Mouse (Mus musculus) intestine, embryonic 16.5 days (tissue): Measurements from ENCODE around the gene Ptf1a. TPM values are rescaled to one million over a fixed set of nuclear protein-coding genes. Genes with fewer than 3 reads are reported as not detected.

ENCODE experiments used
- ATAC-seq: fragments of 200-750 bp; cut with Nextera tagmentation; 2 replicates; pipeline ENCODE4 v1.8.0; 2017; ENCODE audit warnings: moderate TSS enrichment, moderate library complexity
- H3K27ac ChIP-seq: fragments of 300-500 bp; sonication (generic); 2 replicates; pipeline ENCODE4 v1.5.1; 2014; ENCODE audit warnings: mild to moderate bottlenecking, low read length
- H3K27me3 ChIP-seq: fragments of 300-500 bp; sonication (generic); replicated peaks from 2 replicates; pipeline ENCODE4 v1.6.1; 2014; ENCODE audit warnings: low read length, control low read depth, mixed read lengths; ENCODE audit not compliant: control insufficient read depth, insufficient read depth
- H3K36me3 ChIP-seq: fragments of 300-500 bp; sonication (generic); 2 replicates; pipeline ENCODE4 v1.6.1; 2014; ENCODE audit warnings: low read length, control low read depth; ENCODE audit not compliant: control insufficient read depth, insufficient read depth
- H3K4me1 ChIP-seq: fragments of 300-500 bp; sonication (generic); 2 replicates; pipeline ENCODE4 v1.6.1; 2014; ENCODE audit warnings: low read length, control low read depth, mixed read lengths; ENCODE audit not compliant: control insufficient read depth, insufficient read depth
- H3K4me2 ChIP-seq: fragments of 300-500 bp; sonication (generic); 2 replicates; pipeline ENCODE4 v1.6.1; 2014; ENCODE audit warnings: low read depth, low read length, control low read depth
- H3K4me3 ChIP-seq: fragments of 300-500 bp; sonication (generic); 2 replicates; pipeline ENCODE4 v1.5.1; 2014; ENCODE audit warnings: mild to moderate bottlenecking, low read length
- H3K9ac ChIP-seq: fragments of 300-500 bp; sonication (generic); 2 replicates; pipeline ENCODE4 v1.6.1; 2014; ENCODE audit warnings: low read depth, low read length
- H3K9me3 ChIP-seq: fragments of 300-500 bp; sonication (generic); 2 replicates; pipeline ENCODE4 v1.6.1; 2016; ENCODE audit warnings: low read length, control low read depth; ENCODE audit not compliant: control insufficient read depth
- WGBS: fragments of 180-500 bp; shearing (Covaris S2); extraction: QIAGEN DNeasy Blood & Tissue Kit; methylation state at CpG from one replicate; pipeline ENCODE4 v1.1.7; 2014; 5-methylcytosine and 5-hydroxymethylcytosine counted together
- polyA plus RNA-seq: library from polyadenylated mRNA; unstranded; fragments of >200 nt; fragmentation: Nextera tagmentation; extraction: Ambion mirVana; gene quantifications from 2 replicates; pipeline ENCODE4 v1.2.1, GENCODE M21; 2015

Gene Ptf1a
- polyA plus RNA-seq, 1 experiment from 2014 or later = 9.1 TPM

GRCm38 (mm10) chr2:19429031-19429430 lies 16.4 kb upstream of the Ptf1a start:
- H3K27me3 ChIP-seq = peaks cover 50% of the 10 kb centered on the region
- no peaks in the 10 kb centered on the region for H3K4me1 ChIP-seq
- no peak overlapping the region for H3K9ac ChIP-seq
- no peaks in the 10 kb centered on the region for H3K36me3 ChIP-seq
- WGBS = 3% methylated on average over 10 of the region's 10 CpGs
- no peak overlapping the region for H3K27ac ChIP-seq
- H3K9me3 ChIP-seq = no peaks in the 10 kb centered on the region
- H3K4me3 ChIP-seq = no peak overlapping the region
- no peak overlapping the region for H3K4me2 ChIP-seq
- ATAC-seq = no peak

- 5% methylated on average over 31 of the region's 31 CpGs for WGBS
- no peak overlapping the region for H3K27ac ChIP-seq
- H3K36me3 ChIP-seq = no peaks in the 10 kb centered on the region
- H3K4me2 ChIP-seq = no peak overlapping the region
- H3K9ac ChIP-seq = no peak overlapping the region
- peak overlapping the region; percentile 22; the same call in 1 of the 2 replicates for H3K4me3 ChIP-seq
- H3K27me3 ChIP-seq = peaks cover 51% of the 10 kb centered on the region
- no peak for ATAC-seq
- no peaks in the 10 kb centered on the region for H3K9me3 ChIP-seq
- no peaks in the 10 kb centered on the region for H3K4me1 ChIP-seq
These were observed 15.5 kb upstream of the Ptf1a start for GRCm38 (mm10) chr2:19429691-19430690.

GRCm38 (mm10) chr2:19430746-19431145 lies 14.7 kb upstream of the Ptf1a start:
- no peak overlapping the region for H3K9ac ChIP-seq
- ATAC-seq = 0 out of 2 replicates have a peak, but pooled peaks have one; percentile 47
- no peaks in the 10 kb centered on the region for H3K9me3 ChIP-seq
- H3K4me2 ChIP-seq = no peak overlapping the region
- H3K27ac ChIP-seq = no peak overlapping the region
- H3K27me3 ChIP-seq = peaks cover 51% of the 10 kb centered on the region
- no peaks in the 10 kb centered on the region for H3K4me1 ChIP-seq
- WGBS = under 1% methylated on average over 33 of the region's 33 CpGs
- H3K4me3 ChIP-seq = peak overlapping the region; percentile 22; the same call in 1 of the 2 replicates
- H3K36me3 ChIP-seq = no peaks in the 10 kb centered on the region

GRCm38 (mm10) chr2:19431186-19431585 lies 14.3 kb upstream of the Ptf1a start:
- Histone ChIP-seq H3K4me3 (peak overlapping the region; percentile 22; the same call in 1 of the 2 replicates), H3K27ac (no peak overlapping the region), H3K36me3 (no peaks in the 10 kb centered on the region), H3K9me3 (no peaks in the 10 kb centered on the region), H3K27me3 (peaks cover 51% of the 10 kb centered on the region), H3K4me1 (no peaks in the 10 kb centered on the region), H3K9ac (0 out of 2 replicates have a peak overlapping the region, but pooled peaks have one; percentile 7), H3K4me2 (no peak overlapping the region)
- under 1% methylated on average over 18 of the region's 18 CpGs for WGBS
- ATAC-seq = peak; percentile 74

GRCm38 (mm10) chr2:19431614-19432323 lies 13.7 kb upstream of the Ptf1a start:
- peaks cover 51% of the 10 kb centered on the region for H3K27me3 ChIP-seq
- H3K4me3 ChIP-seq = peak overlapping the region; percentile 12
- 0 out of 2 replicates have a peak overlapping the region, but pooled peaks have one; percentile 7 for H3K9ac ChIP-seq
- 2% methylated on average over 41 of the region's 41 CpGs for WGBS
- H3K4me2 ChIP-seq = no peak overlapping the region; the same call in 1 of the 2 replicates
- H3K36me3 ChIP-seq = no peaks in the 10 kb centered on the region
- ATAC-seq = peak; percentile 90
- no peaks in the 10 kb centered on the region for H3K9me3 ChIP-seq
- H3K27ac ChIP-seq = no peak overlapping the region
- no peaks in the 10 kb centered on the region for H3K4me1 ChIP-seq

- H3K9me3 ChIP-seq = no peaks in the 10 kb centered on the region
- no peak overlapping the region for H3K4me3 ChIP-seq
- peaks cover 10% of the 10 kb centered on the region for H3K4me1 ChIP-seq
- H3K4me2 ChIP-seq = no peak overlapping the region
- no peak overlapping the region for H3K9ac ChIP-seq
- ATAC-seq = no peak
- 4% methylated on average over 9 of the region's 9 CpGs for WGBS
- H3K27me3 ChIP-seq = peaks cover 57% of the 10 kb centered on the region
- no peak overlapping the region for H3K27ac ChIP-seq
- no peaks in the 10 kb centered on the region for H3K36me3 ChIP-seq
These were observed 1.1 kb upstream of the Ptf1a start for GRCm38 (mm10) chr2:19444346-19444745.

- peak overlapping the region; percentile 39 for H3K4me3 ChIP-seq
- ATAC-seq = no peak; the same call in 1 of the 2 replicates
- H3K36me3 ChIP-seq = no peaks in the 10 kb centered on the region
- peak overlapping the region; percentile 50 for H3K4me2 ChIP-seq
- no peaks in the 10 kb centered on the region for H3K9me3 ChIP-seq
- H3K4me1 ChIP-seq = peaks cover 10% of the 10 kb centered on the region
- no peak overlapping the region for H3K27ac ChIP-seq
- H3K27me3 ChIP-seq = peaks cover 70% of the 10 kb centered on the region
- WGBS = under 1% methylated on average over 67 of the region's 67 CpGs
- no peak overlapping the region for H3K9ac ChIP-seq
These were observed 523 bp downstream of the Ptf1a start for GRCm38 (mm10) chr2:19445871-19446501.

- no peak overlapping the region; the same call in 1 of the 2 replicates for H3K4me3 ChIP-seq
- H3K36me3 ChIP-seq = no peaks in the 10 kb centered on the region
- H3K27me3 ChIP-seq = peaks cover 78% of the 10 kb centered on the region
- H3K9me3 ChIP-seq = no peaks in the 10 kb centered on the region
- 5% methylated on average over 7 of the region's 7 CpGs for WGBS
- no peak overlapping the region for H3K9ac ChIP-seq
- H3K27ac ChIP-seq = no peak overlapping the region
- peaks cover 10% of the 10 kb centered on the region for H3K4me1 ChIP-seq
- H3K4me2 ChIP-seq = no peak overlapping the region
- no peak for ATAC-seq
These were observed 1.3 kb downstream of the Ptf1a start for GRCm38 (mm10) chr2:19446746-19447145.
